Mouse (Mus musculus) left cerebral cortex, adult 11 months (tissue): ENCODE data around the gene Filip1l.

ENCODE experiments used
- DNase-seq: peaks from one replicate; pipeline ENCODE4 v3.0.0; 2022; ENCODE audit warnings: low spot score

Filip1l gene

GRCm38 (mm10) chr16:57528457-57528856 is 175.6 kb downstream of the Filip1l start:
- no peak for DNase-seq

DNA sequence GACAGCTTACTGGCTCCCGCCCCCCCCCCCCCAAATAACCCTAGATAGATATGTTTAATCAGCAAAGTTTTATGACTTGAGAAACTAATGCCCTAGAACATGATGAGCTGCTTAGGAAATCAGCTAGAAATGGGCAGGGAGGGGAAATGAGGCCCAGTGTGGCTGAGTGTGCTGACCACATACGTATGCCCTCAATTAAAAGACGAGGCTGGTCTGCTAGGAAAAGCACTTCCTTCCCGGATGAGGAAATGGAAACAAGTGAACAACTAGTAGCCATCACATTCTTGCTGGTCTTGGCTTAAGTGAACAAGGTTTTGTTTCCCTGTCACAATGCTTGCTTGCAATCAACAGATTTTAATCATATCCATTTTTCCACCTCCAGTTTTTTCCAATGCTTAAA is 177.7 kb downstream of the Filip1l start:
- no peak for DNase-seq

DNA sequence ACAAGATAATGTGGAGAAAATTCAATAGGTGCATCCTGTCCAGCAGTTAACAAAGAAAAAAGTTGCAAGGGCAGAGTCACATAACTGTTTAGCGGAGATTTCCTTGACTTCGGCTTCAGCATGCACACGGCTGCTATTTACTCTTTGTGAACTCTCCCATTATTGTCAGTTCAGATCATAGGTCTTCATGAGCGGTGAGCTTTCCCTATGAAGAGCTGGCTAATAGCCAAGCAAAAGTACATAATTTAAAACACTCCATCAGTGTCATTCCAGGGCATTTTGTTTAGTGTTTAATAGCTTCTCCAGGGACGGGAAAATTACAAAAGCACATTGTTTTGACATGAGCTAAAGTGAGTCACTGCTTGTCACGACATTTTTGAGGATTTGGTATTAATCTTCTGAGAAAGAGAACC is 179.2 kb downstream of the Filip1l start:
- no peak for DNase-seq

DNA sequence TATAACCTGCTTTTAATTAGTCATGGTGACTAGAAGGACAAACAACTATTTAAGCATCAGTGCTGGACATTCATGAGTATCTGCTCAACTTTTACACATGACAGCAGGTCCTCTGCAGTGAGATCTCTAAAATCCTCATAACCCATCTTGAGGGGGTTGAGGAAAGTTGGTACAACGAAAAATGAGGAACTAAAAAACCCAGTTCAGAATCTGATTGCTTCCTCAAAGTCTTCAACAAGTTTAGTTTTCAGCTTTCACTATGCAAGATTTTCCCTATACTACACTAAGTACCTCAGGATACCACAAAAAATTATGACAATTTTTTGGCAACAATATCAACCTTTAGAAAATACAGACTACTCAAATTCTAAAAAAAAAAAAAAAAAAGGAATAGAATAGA is 181.5 kb downstream of the Filip1l start:
- DNase-seq, result no peak

- no peak for DNase-seq
Measured at GRCm38 (mm10) chr16:57534811-57535210, 181.9 kb downstream of the Filip1l start.

- DNase-seq, result no peak
Measured at GRCm38 (mm10) chr16:57536511-57536910, 183.6 kb downstream of the Filip1l start.

- DNase-seq, result no peak
Measured at GRCm38 (mm10) chr16:57543243-57543642, 190.3 kb downstream of the Filip1l start.

DNA sequence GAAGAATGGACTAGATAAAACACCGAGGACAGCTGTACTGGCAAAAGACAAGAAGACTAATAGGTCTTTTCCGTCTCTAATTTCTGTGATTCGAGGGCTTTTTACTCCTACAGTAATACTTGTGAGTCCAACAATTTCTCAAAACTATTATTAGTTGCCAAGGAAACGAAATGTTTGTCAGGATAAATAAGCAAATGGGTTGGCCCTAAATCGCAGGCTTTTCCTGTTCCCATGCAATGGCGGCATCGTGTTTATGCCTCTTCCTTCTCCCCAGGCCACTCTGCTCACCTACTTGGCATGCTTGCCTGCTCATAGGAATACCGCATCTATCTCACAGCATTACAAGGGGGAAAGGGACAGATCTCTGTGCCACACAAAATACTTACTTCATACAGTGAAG is 191.5 kb downstream of the Filip1l start:
- DNase-seq, result no peak

DNA sequence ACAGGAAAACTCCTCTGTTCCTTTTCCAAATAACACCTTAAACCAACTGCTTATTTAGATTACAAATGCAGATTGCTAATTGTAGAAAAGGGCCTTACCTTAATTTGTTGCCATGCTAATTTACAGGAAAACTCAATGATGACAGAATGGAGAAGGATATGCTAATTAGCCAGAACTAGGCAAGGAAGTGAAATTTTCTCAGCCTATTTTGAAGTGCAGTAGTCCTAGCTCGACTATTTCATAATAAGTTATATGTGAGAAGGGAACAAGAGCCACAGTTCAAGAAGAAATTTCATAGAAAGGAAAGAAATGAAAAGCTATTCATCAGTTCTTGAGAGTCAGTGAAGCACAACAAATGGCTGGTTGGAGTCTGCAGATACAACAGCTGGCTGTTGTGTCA is 193.5 kb downstream of the Filip1l start:
- no peak for DNase-seq

DNA sequence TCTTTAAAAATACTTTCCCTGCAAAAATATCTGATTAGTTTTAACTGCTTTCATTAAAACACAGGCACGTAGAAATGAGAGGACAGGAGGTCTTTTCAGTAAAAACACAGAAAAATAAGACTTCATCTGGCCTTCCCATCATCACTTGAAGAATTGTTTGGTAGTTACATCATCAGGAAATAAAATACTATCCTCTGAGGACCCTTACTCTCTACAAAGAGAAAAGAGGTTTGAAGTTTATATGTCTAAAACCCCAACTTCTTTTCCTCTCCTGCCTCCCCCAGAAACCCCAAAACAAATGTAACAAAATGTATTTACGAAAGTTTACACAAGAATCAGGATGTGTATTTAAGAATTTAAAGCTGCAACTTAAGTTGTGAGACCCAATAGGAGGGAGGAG is 195.7 kb downstream of the Filip1l start:
- no peak for DNase-seq

- no peak for DNase-seq
Measured at GRCm38 (mm10) chr16:57549061-57550037, 196.5 kb downstream of the Filip1l start.

DNA sequence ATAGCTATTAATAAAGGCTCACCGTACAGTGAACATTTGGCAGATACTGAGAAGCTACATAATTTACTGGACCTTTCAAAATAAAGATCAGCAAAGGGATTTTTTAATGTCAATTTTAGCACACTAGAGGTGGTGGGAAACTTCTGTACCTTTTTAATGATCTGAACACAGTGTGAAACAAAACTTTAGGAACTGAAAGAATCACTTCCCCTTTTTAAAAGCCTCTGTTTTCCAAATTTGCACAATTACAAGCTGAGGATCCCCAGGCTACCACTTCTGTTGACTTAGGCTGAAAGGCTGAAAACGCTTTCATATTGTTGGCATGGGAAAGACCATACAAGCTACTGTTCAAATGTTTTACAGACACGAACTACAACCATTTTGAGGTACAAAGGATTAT is 197.2 kb downstream of the Filip1l start:
- DNase-seq, result no peak

DNA sequence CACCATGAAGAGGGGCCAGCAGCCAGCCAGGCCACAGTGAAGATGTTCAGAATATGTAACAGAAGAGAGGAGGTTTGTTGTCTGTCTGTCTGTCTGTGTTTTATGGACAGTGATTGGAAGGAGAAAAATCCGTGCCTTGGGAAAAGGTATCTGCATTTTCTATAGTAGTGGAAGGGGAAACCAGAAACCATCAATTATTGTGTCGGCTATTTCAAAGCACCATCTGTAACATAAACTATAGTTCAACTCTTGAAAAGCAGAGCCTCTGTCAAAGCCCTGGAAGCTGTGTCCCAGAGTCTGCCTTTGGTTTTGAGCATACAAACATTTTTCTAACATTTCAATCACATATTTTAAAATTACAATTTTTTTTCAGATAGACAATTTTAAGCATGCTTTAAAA is 197.9 kb downstream of the Filip1l start:
- no peak for DNase-seq

DNA sequence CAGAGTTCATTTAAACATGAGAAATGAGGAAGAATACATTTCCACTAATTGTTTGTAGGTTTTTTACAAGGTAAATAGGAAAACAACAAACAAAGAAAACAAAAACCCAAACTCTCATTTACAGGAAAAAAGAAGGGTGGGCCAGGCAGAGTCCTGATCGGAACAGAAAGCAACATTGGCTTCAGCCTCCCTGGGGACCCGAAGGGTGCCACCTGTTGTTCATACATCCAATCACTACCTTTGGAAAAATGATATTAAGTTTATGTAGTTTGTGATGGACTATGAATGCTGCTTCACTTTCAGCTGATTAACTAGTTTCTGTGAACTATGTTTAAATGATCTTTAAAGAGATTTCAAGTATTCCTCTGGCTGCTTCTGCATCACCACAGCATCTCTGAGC is 198.7 kb downstream of the Filip1l start:
- no peak for DNase-seq

DNA sequence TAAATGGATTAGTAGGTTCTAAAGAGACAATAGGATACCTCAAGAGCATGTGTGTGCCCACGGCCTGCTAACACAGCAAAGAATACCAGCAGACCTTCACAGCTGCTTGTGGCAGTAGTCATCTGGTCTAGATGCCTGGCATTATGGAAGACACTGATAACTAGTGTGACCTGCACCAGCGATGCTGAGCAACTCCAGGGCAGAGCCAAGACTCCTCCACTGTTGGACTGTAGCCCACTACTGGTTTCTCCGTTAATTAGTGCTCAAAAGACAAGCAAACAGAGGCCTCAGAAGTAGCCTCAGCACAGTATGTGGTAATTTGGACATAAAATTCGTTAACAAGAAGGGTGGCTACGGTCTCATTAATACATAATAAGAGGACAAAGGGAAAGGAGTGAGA is 199.8 kb downstream of the Filip1l start:
- no peak for DNase-seq

GRCm38 (mm10) chr16:57553235-57553634 is 200.3 kb downstream of the Filip1l start:
- DNase-seq, result no peak

DNA sequence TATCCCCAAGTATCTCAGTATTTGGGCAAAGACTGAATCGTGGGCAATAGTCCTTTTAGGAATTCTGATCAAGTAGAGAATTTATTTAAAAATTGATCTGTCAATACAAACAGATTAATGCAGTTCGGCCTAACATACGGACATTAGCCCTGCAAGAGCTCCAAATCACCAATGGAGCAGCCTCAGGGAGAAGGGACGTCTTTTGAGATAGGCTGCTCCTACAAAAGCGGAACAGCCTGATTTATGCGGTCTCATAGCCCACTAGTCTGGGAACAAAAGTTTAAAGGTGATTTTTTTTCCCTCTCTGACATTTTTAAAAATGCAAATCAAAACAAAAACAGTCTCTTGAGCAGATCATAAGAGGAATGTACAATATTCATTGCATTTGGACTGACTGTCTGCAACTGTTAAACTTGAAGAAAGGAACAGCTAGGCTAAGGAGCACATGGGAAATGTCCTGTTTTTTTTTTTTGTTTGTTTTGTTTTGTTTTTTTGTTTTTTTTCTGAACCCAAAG is 202.1 kb downstream of the Filip1l start:
- no peak for DNase-seq

DNA sequence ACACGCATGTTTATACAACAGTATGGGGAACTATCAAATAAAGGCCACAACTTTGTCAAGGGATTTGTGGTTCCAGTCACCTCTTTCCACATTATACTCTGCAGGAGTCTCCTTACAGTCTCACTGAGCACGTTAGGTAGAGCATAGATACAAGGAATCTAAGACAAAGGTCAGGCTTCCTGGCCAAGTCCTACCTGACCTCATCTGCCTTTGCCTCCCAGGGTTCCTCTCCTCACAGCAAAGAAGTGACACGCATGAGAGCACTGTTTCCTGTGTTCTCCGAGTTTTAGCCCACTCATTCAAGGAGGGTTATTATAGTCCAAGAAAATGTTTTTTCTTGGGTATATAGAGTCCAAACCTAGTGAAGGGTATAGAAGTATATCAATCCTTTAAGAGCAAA is 202.8 kb downstream of the Filip1l start:
- DNase-seq, result no peak

DNA sequence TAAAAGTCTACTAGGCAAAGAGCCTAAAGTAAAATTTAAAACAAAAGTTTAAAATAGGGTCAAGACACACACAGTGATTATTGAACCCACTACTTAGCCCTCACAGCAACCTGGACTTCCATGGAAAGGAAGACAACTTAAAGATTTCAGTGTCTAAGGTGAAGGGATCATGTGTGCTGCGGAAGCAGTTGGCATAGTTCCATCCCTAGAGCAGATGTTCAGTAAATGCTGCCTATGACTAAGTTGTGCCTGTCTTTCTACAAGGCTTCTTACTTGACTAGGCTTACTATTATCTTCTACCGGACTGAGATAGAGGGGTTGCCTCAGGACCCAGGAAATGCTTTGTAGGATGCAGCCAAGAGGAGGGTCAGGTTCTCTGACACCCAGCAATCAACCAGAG is 203.4 kb downstream of the Filip1l start:
- no peak for DNase-seq

DNA sequence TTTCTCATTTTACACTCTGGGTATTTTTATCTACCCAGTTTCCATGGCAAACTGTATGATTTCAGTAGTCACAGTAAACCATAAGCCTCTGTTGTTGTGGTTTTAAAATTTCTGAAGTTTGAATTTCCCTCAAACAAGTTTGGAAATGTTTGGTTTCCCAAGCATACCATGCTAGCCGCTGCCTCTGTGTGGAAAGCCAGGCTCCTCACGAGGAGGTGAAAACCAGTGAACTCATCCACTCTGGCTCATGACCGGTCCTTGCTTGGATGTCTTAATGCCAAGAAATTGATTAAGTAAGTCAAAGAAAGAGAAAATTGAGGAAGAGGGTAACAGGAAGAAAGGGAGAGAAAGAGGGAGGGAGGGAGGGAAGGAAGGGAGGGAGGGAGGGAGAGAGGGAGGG is 205.4 kb downstream of the Filip1l start:
- DNase-seq, result no peak

- DNase-seq, result no peak
Measured at GRCm38 (mm10) chr16:57560185-57560584, 207.3 kb downstream of the Filip1l start.

DNA sequence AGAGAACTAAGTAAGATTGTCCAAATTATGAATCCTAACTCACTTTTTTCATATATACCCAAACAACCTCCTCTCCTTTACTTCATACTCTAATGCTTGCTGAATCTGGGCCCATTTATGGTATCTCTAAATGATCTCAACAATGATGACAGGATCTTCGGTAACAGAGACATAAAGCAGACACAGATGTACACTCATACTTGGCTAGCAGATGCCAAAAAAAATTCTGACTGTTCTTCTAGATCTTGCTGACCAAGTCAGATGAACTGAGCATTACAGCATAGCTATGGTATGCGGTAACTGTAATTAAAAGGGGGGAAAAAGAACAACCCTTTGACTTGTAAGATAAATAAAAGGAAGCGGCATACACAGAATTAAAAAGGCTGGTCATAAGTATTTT is 210.6 kb downstream of the Filip1l start:
- DNase-seq, result no peak

DNA sequence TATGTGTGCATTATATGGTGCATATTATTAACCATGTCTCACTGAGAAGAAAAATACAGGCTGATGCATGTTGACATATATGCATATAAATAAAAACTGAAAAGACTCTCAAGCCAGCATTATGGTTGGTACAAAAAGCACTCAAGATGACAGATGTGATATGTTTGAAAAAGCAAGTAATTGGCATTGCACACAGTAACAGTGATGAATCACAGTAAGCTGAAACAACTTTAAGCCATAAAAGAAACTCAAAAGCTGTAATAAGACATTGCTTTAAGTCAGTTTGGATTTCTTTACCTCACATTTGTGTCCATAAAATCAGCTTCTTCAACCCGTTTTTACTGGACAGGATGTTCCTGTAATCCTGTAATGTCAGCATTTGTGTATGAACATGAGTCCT is 211.9 kb downstream of the Filip1l start:
- no peak for DNase-seq

- DNase-seq, result no peak
Measured at GRCm38 (mm10) chr16:57566215-57566614, 213.3 kb downstream of the Filip1l start.
